Mouse (Mus musculus): ENCODE results near the gene Tpo.

DNA sequence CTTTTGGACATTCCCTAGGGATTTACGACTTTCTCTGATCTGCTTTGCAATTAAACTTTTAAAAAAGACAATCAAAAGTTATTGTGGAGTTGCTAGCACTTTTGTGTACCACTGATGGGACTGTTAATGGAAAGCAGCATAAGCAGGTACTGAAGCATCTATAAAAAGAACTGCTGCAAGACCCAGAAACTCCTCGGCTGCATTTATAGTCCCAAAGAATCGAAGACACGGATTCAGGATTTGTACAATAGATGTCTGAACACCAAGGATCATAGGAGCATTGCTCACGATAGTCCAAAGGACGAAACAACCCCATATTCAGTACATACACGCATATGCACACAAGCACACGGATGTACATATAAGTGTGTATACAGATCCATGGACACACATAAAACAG lies 27.4 kb upstream of the Tpo start:
- no peak for TF ChIP-seq CTCF (IDR thresholded peaks at IDR 0.05; ENCODE audit: borderline replicate concordance, insufficient read depth, low read depth, low read length)
- no peak for TF ChIP-seq POLR2A (IDR thresholded peaks at IDR 0.05; ENCODE audit: borderline replicate concordance, insufficient read depth, low read length)
